Mouse (Mus musculus) ES-Bruce4 (cell line): Measurements from ENCODE around the gene Denr.

Experiments
- CTCF ChIP-seq: IDR thresholded peaks from one replicate; pipeline ENCODE4 v1.8.1; 2011; ENCODE audit warnings: low read depth, low read length
- POLR2A ChIP-seq: IDR thresholded peaks from one replicate; pipeline ENCODE4 v1.8.1; 2011; ENCODE audit warnings: low read length; ENCODE audit not compliant: insufficient read depth

DNA sequence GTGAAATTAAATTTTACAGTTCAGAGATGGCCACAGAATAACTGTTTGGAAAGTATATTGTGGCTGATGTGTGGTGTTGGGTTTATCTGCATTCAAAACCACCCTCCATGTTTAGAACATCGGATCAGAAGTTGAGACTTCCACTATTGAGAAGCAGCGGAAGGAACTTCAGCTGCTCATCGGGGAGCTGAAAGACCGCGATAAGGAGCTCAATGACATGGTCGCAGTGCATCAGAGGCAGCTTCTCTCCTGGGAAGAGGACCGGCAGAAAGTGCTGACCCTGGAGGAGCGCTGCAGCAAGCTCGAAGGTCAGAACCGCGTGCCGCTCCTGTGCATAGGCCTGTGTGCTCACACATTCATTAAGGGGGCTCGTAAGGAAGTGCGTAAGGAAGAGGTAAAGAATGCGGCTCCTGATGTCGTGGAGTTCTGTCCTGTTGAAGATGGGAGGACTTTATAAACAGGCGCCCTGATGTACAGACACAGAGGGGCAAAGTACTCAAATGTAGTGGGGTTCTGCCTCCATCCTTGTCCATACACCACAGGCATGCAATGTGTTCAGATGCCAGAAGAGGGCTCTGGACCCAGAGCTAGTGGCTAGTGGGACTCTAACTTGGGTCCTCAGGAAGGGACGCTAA is 27.1 kb downstream of the Denr start:
- TF ChIP-seq CTCF (peak; percentile 67), POLR2A (no peak)
